In genomic region chr9:99446259-99446658, GRCm38 (mm10) we compare ENCODE assay signal across 36 mouse cellular contexts. TPM values are rescaled to one million over a fixed set of nuclear protein-coding genes. Genes with fewer than 3 reads are reported as not detected.
"Had no signal": no experiment of that assay in that cellular context is flagged by ENCODE, and none has a peak within 500 bp of the region (broad histone marks: within the 10 kb centered on the region; RNA-seq: fewer than 3 reads in every experiment).

No protein-coding gene starts in this region.

- H3K4me3 ChIP-seq: limb, embryonic 10.5 days; limb, embryonic 12.5 days; limb, embryonic 13.5 days; limb, embryonic 15.5 days; liver, embryonic 12.5 days; liver, embryonic 13.5 days; liver, embryonic 15.5 days; lung, embryonic 15.5 days; megakaryocyte, embryonic 14.5 days; midbrain, embryonic 10.5 days; midbrain, embryonic 12.5 days; midbrain, embryonic 13.5 days; midbrain, embryonic 15.5 days; myocyte had no signal

- H3K27me3 ChIP-seq: midbrain, embryonic 15.5 days had no signal

- H3K4me1 ChIP-seq: liver, embryonic 12.5 days; liver, embryonic 13.5 days; liver, embryonic 15.5 days had no signal

- H3K4me2 ChIP-seq: limb, embryonic 12.5 days; limb, embryonic 13.5 days; limb, embryonic 15.5 days; liver, embryonic 11.5 days; liver, embryonic 12.5 days; liver, embryonic 13.5 days; liver, embryonic 15.5 days; lung, embryonic 14.5 days; lung, embryonic 15.5 days; midbrain, embryonic 11.5 days; midbrain, embryonic 12.5 days; midbrain, embryonic 13.5 days; midbrain, embryonic 15.5 days had no signal

- DNase-seq: left cerebral cortex, postnatal 4 days; liver; liver, embryonic 13.5 days; liver, postnatal 0 days; lung, adult 18-20 months; lung, adult 2 months; lung, embryonic 14.5 days; lung, postnatal 10 days; lung, postnatal 14 days; lung, postnatal 36 days; lung, postnatal 4 days; midbrain, embryonic 14.5 days had no signal

- H3K36me3 ChIP-seq: limb, embryonic 10.5 days; limb, embryonic 12.5 days; limb, embryonic 13.5 days; limb, embryonic 15.5 days; liver, embryonic 12.5 days; liver, embryonic 13.5 days; liver, embryonic 15.5 days; lung, embryonic 15.5 days; midbrain, embryonic 10.5 days; midbrain, embryonic 12.5 days; midbrain, embryonic 13.5 days; midbrain, embryonic 15.5 days had no signal

- H3K9ac ChIP-seq: limb, embryonic 12.5 days; limb, embryonic 13.5 days; limb, embryonic 15.5 days; liver, embryonic 12.5 days; liver, embryonic 13.5 days; liver, embryonic 14.5 days; liver, embryonic 15.5 days; liver, postnatal 0 days; lung, embryonic 14.5 days; lung, embryonic 15.5 days; midbrain, embryonic 12.5 days; midbrain, embryonic 13.5 days; midbrain, embryonic 15.5 days had no signal

- ATAC-seq: liver, embryonic 12.5 days; liver, postnatal 0 days; lung, postnatal 0 days; midbrain, embryonic 13.5 days; midbrain, embryonic 15.5 days; midbrain, embryonic 16.5 days had no signal

- H3K9me3 ChIP-seq: limb, embryonic 10.5 days; limb, embryonic 12.5 days; limb, embryonic 13.5 days; limb, embryonic 15.5 days; liver, embryonic 12.5 days; liver, embryonic 13.5 days; liver, embryonic 15.5 days; lung, embryonic 15.5 days; megakaryocyte, embryonic 14.5 days; midbrain, embryonic 10.5 days; midbrain, embryonic 12.5 days; midbrain, embryonic 13.5 days; midbrain, embryonic 15.5 days had no signal

- H3K27ac ChIP-seq: limb, embryonic 10.5 days; limb, embryonic 12.5 days; limb, embryonic 13.5 days; limb, embryonic 15.5 days; liver, embryonic 12.5 days; liver, embryonic 13.5 days; liver, embryonic 14.5 days; liver, embryonic 15.5 days; lung, embryonic 15.5 days; macrophage; midbrain, embryonic 10.5 days; midbrain, embryonic 12.5 days; midbrain, embryonic 13.5 days; midbrain, embryonic 15.5 days had no signal

RNA-seq across cellular contexts. Expression of gene Nme9, which starts 5.0 kb away (rescaled TPM):
- polyA plus RNA-seq: limb, embryonic 10.5 days; limb, embryonic 11.5 days; limb, embryonic 12.5 days; limb, embryonic 13.5 days; limb, embryonic 14.5 days; limb, embryonic 15.5 days; liver, adult 2 months; liver, embryonic 11.5 days; liver, embryonic 12.5 days; liver, embryonic 13.5 days; liver, embryonic 15.5 days; liver, embryonic 16.5 days; liver, postnatal 0 days; lung, embryonic 14.5 days; macrophage; midbrain, embryonic 10.5 days; midbrain, embryonic 11.5 days; midbrain, embryonic 12.5 days; midbrain, embryonic 14.5 days; myocyte; neural tube, embryonic 11.5 days had no signal
